Mouse (Mus musculus): Measurements from ENCODE around the gene Srpk1. TPM values are rescaled to one million over a fixed set of nuclear protein-coding genes. Genes with fewer than 3 reads are reported as not detected.
"Not testable (repeated sequence)": the region's sequence is repeated elsewhere in the genome, so short reads cannot be mapped to it uniquely, and the experiment has no call there.

The Srpk1 gene
- total and polyA plus RNA-seq, 3 experiments, result 60.8 to 129 (median 65.9) TPM

DNA sequence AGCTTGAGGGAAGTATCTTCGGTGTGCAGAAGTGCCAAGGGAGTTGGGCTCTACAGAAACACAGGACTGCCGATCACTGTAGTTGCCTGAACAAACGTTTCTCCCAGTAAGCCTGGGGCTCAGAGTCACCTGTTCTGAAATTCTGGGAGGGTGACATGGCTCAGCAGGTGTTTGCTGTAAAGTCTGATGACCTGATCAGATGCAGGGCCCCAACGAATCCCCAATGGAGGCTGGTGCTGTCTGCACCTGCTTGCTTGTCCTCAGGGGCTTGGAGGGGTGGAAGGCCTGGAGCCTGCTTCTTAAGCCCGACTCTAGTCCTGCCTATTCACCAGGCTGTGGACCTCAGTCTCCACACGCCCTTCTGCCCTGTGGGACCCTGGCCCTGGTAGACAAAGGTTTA, 64.7 kb downstream of the Srpk1 start:
- Histone ChIP-seq H3K4me3 (replicated peaks in 1 of 3; ENCODE audit: low read depth in 2 of 3, low read length in 2 of 3, poor library complexity in 1 of 3) (no peak overlapping the region), H3K4me2 (ENCODE audit: insufficient read depth, low read depth, poor library complexity, severe bottlenecking) (no peak overlapping the region), H3K27ac (ENCODE audit: insufficient read depth, low read depth) (no peak overlapping the region), H3K36me3 (replicated peaks in 1 of 2; ENCODE audit: control insufficient read depth in 1 of 2, insufficient read depth in 1 of 2, low read length in 1 of 2) (no peaks in the 10 kb centered on the region), H3K9ac (ENCODE audit: insufficient read depth, low read depth) (no peak overlapping the region), H3K27me3 (replicated peaks) (peaks cover 25% of the 10 kb centered on the region), H3K9me3 (replicated peaks; ENCODE audit: low read length) (peaks cover 3% of the 10 kb centered on the region), H3K79me2 (replicated peaks; ENCODE audit: control insufficient read depth, extremely low read depth, insufficient read depth, poor library complexity, severe bottlenecking) (no peaks in the 10 kb centered on the region), H3K4me1 (ENCODE audit: control insufficient read depth in 1 of 2, insufficient read depth in 2 of 2) (peaks cover 0 to 19% of the 10 kb centered on the region in 2 experiments; a peak in 2 of 4 replicates)
- in situ Hi-C loops (cut with MboI; ENCODE audit: low pct_ligation_motif_present, low pct_unique_long_range_greater_than_20kb, low sequenced_read_pairs) (no loop called here), dilution Hi-C loops (cut with MboI; ENCODE audit: extremely low pct_ligation_motif_present, extremely low pct_unique_long_range_greater_than_20kb, low sequenced_read_pairs) (no loop called here)
- TF ChIP-seq JUN (IDR thresholded peaks at IDR 0.05; ENCODE audit: insufficient read depth, low read depth, low read length), result no peak
- no peak for TF ChIP-seq ZNF384 (IDR thresholded peaks at IDR 0.05; ENCODE audit: low read depth, low read length)
- TF ChIP-seq BHLHE40 (IDR thresholded peaks at IDR 0.05; ENCODE audit: low read depth, low read length), result no peak
- no peak for TF ChIP-seq KAT2A (IDR thresholded peaks at IDR 0.05; ENCODE audit: insufficient replicate concordance, low read length)
- no peak for TF ChIP-seq SMC3 (IDR thresholded peaks at IDR 0.05; ENCODE audit: low read depth, low read length)
- TF ChIP-seq JUND (conservative IDR thresholded peaks at IDR 0.05; ENCODE audit: low read depth, low read length), result no peak
- TF ChIP-seq MYC (IDR thresholded peaks at IDR 0.05; ENCODE audit: low read depth, low read length), result no peak
- no peak for TF ChIP-seq PAX5 (IDR thresholded peaks at IDR 0.05; ENCODE audit: low read length)
- no peak for TF ChIP-seq ETS1 (conservative IDR thresholded peaks at IDR 0.05; ENCODE audit: low read depth, low read length)
- no peak for TF ChIP-seq MAZ (IDR thresholded peaks at IDR 0.05; ENCODE audit: low read depth, low read length)
- no peak for TF ChIP-seq ZC3H11A (IDR thresholded peaks at IDR 0.05; ENCODE audit: low read depth, low read length)
- TF ChIP-seq POLR2A (IDR thresholded peaks at IDR 0.05; ENCODE audit: low read depth, low read length), result no peak
- TF ChIP-seq TCF12 (IDR thresholded peaks at IDR 0.05; ENCODE audit: low read depth, low read length), result no peak
- no peak for TF ChIP-seq NELFE (IDR thresholded peaks at IDR 0.05; ENCODE audit: low read depth, low read length)
- no peak for TF ChIP-seq MAFK (IDR thresholded peaks at IDR 0.05; ENCODE audit: insufficient replicate concordance, low read length)
- TF ChIP-seq USF2 (conservative IDR thresholded peaks at IDR 0.05; ENCODE audit: low read depth, low read length), result no peak
- TF ChIP-seq MEF2A (IDR thresholded peaks at IDR 0.05; ENCODE audit: borderline replicate concordance, low read depth, low read length), result no peak
- no peak for DNase-seq (ENCODE audit: extremely low read depth)

DNA sequence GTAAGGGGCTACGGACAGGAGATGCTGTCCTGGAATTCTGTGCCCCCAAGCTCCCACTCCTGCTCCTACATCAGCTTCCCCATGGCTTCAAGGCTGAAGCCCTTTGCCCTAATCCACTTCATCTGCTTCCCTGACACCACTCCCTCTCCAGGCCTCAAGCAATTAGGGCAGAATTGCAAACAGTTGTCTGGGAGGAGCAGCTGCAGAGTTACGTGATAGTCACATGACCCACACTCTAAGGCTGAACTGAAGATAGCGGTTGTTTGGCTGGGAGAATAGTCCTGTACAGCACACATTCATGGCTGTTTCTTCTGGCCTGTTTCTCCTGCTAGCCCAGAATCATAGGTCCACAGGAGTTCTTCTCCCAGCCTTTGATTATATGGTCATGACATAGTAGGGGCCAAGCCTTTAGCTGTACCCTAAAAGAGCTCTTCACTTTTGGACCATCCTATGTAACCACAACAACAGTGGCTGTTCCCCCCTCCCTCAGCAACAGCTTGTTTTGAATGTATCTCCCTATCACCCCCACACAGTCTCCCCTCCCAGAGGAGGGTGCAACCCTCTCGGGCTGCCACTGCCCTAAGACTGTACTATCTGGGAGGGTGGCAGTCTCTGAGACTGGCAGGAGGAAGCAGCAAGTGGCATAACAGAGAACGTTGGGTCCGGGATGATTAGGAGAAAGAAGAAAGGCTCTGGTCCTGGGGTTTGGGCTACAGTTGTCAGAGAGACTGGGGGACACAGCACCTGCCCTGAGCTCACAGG, 65.7 kb downstream of the Srpk1 start:
- dilution Hi-C loops (cut with MboI; ENCODE audit: extremely low pct_ligation_motif_present, extremely low pct_unique_long_range_greater_than_20kb, low sequenced_read_pairs) (no loop called here), in situ Hi-C loops (cut with MboI; ENCODE audit: low pct_ligation_motif_present, low pct_unique_long_range_greater_than_20kb, low sequenced_read_pairs) (no loop called here)

DNA sequence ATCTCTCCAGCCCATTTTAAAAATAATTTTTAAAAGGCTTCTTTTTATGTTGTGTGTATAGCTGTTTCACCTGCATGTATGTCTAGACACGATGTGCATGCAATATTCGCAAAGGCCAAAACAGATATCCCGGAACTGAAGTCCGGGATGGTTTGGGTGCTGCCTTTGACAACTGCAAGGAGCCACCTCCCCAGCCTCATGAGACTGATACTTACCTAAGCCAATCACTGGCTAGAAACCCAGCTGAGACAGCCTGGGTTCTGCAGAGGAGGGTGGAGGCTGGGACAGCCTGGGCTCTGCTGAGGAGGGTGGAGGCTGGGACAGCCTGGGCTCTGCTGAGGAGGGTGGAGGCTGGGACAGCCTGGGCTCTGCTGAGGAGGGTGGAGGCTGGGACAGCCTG, 68.5 kb downstream of the Srpk1 start:
- H3K36me3 ChIP-seq (replicated peaks in 1 of 2; ENCODE audit: control insufficient read depth in 1 of 2, insufficient read depth in 1 of 2, low read length in 1 of 2); H3K27ac ChIP-seq (ENCODE audit: insufficient read depth, low read depth); H3K79me2 ChIP-seq (replicated peaks; ENCODE audit: control insufficient read depth, extremely low read depth, insufficient read depth, poor library complexity, severe bottlenecking); in situ Hi-C loops (cut with MboI; ENCODE audit: low pct_ligation_motif_present, low pct_unique_long_range_greater_than_20kb, low sequenced_read_pairs); dilution Hi-C loops (cut with MboI; ENCODE audit: extremely low pct_ligation_motif_present, extremely low pct_unique_long_range_greater_than_20kb, low sequenced_read_pairs); H3K4me3 ChIP-seq (replicated peaks in 1 of 3; ENCODE audit: low read depth in 2 of 3, low read length in 2 of 3, poor library complexity in 1 of 3); H3K4me2 ChIP-seq (ENCODE audit: insufficient read depth, low read depth, poor library complexity, severe bottlenecking); DNase-seq (ENCODE audit: extremely low read depth); H3K9me3 ChIP-seq (replicated peaks; ENCODE audit: low read length); H3K9ac ChIP-seq (ENCODE audit: insufficient read depth, low read depth): not testable (repeated sequence)
- H3K27me3 ChIP-seq (replicated peaks), result peaks cover 32% of the 10 kb centered on the region
- H3K4me1 ChIP-seq (ENCODE audit: control insufficient read depth in 1 of 2, insufficient read depth in 2 of 2), result peaks cover 0 to 19% of the 10 kb centered on the region in 2 experiments; a peak in 2 of 4 replicates

More for the DNA sequence above, 65.7 kb downstream of the Srpk1 start:
- no peak overlapping the region for H3K4me3 ChIP-seq (replicated peaks in 1 of 3; ENCODE audit: low read depth in 2 of 3, low read length in 2 of 3, poor library complexity in 1 of 3)
- H3K27me3 ChIP-seq (replicated peaks), result peaks cover 26% of the 10 kb centered on the region
- H3K79me2 ChIP-seq (replicated peaks; ENCODE audit: control insufficient read depth, extremely low read depth, insufficient read depth, poor library complexity, severe bottlenecking), result no peaks in the 10 kb centered on the region
- no peaks in the 10 kb centered on the region for H3K36me3 ChIP-seq (replicated peaks in 1 of 2; ENCODE audit: control insufficient read depth in 1 of 2, insufficient read depth in 1 of 2, low read length in 1 of 2)
- no peak overlapping the region for H3K4me2 ChIP-seq (ENCODE audit: insufficient read depth, low read depth, poor library complexity, severe bottlenecking)
- H3K9me3 ChIP-seq (replicated peaks; ENCODE audit: low read length), result peaks cover 3% of the 10 kb centered on the region
- DNase-seq (ENCODE audit: extremely low read depth), result no peak
- H3K27ac ChIP-seq (ENCODE audit: insufficient read depth, low read depth), result no peak overlapping the region
- TF ChIP-seq PAX5 (IDR thresholded peaks at IDR 0.05; ENCODE audit: low read length), result no peak
- TF ChIP-seq USF1 (IDR thresholded peaks at IDR 0.05; ENCODE audit: low read depth, low read length), result peak; percentile 41; the same call in 1 of the 2 replicates
- no peak for TF ChIP-seq CHD1 (IDR thresholded peaks at IDR 0.05; ENCODE audit: low read depth, low read length)
- no peak for TF ChIP-seq MEF2A (IDR thresholded peaks at IDR 0.05; ENCODE audit: borderline replicate concordance, low read depth, low read length)
- TF ChIP-seq MAZ (IDR thresholded peaks at IDR 0.05; ENCODE audit: low read depth, low read length), result no peak
- TF ChIP-seq USF2 (conservative IDR thresholded peaks at IDR 0.05; ENCODE audit: low read depth, low read length), result peak; percentile 37
- TF ChIP-seq NELFE (IDR thresholded peaks at IDR 0.05; ENCODE audit: low read depth, low read length), result no peak
- no peak for TF ChIP-seq NRF1 (IDR thresholded peaks at IDR 0.05; ENCODE audit: low read depth, low read length)
- no peak for TF ChIP-seq KAT2A (IDR thresholded peaks at IDR 0.05; ENCODE audit: insufficient replicate concordance, low read length)
- TF ChIP-seq ETS1 (conservative IDR thresholded peaks at IDR 0.05; ENCODE audit: low read depth, low read length), result no peak
- H3K9ac ChIP-seq (ENCODE audit: insufficient read depth, low read depth), result no peak overlapping the region
- peaks cover 0 to 19% of the 10 kb centered on the region in 2 experiments; a peak in 2 of 4 replicates for H3K4me1 ChIP-seq (ENCODE audit: control insufficient read depth in 1 of 2, insufficient read depth in 2 of 2)
